8 mouse cellular contexts compared by ENCODE assay signal in the genomic region with DNA sequence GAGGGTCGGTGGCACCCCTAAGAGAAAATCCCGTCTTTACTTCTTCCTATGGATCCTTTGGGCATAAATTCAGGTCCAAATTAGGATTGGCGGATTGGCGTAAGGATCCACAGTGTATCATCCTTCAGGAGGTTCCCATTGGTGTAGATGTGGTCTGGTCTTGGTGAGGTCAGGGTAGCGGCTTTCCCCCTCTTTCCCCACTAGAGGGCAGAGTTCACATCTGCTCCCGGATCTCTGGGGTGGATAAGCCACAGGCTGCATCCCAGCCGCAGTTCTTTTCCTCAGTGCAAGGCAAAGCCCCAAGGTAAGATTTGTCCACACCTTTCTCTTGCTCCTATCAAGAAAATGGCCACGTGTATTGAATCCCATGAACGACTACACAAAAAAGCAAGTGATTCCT. TPM values are rescaled to one million over a fixed set of nuclear protein-coding genes. Genes with fewer than 3 reads are reported as not detected.
DNase-seq lines count a peak whose midpoint lies in the region; ATAC-seq and TF ChIP-seq lines count a peak whose summit lies in the region.

No protein-coding gene starts in this region.

- ATAC-seq in intestine, embryonic 15.5 days: peak; percentile 75
- peak; percentile 68; the same call in 1 of the 2 replicates for ATAC-seq in midbrain, embryonic 13.5 days

- no peak overlapping the region for H3K4me2 ChIP-seq in intestine, embryonic 15.5 days (replicated peaks)
- no peak overlapping the region for H3K4me2 ChIP-seq in midbrain, embryonic 13.5 days (replicated peaks)

- no peaks in the 10 kb centered on the region for H3K27me3 ChIP-seq in C2C12 (ENCODE audit: control insufficient read depth, insufficient read depth, insufficient read length)
- no peaks in the 10 kb centered on the region for H3K27me3 ChIP-seq in intestine, embryonic 15.5 days (replicated peaks)
- 0 out of 2 replicates have a peak, but pooled peaks cover 3% of the 10 kb centered on the region for H3K27me3 ChIP-seq in midbrain, embryonic 13.5 days
- no peaks in the 10 kb centered on the region for H3K27me3 ChIP-seq in testis, adult 2 months (ENCODE audit: control insufficient read depth, insufficient read depth, low read length)

- H3K9me3 ChIP-seq in intestine, embryonic 15.5 days: no peaks in the 10 kb centered on the region
- no peaks in the 10 kb centered on the region; the same call in 1 of the 2 replicates for H3K9me3 ChIP-seq in midbrain, embryonic 13.5 days

- H3K79me2 ChIP-seq in C2C12 (ENCODE audit: control insufficient read depth, insufficient read depth): no peaks in the 10 kb centered on the region

- no peak overlapping the region for H3K4me3 ChIP-seq in C2C12 (ENCODE audit: insufficient read depth, poor library complexity, severe bottlenecking)
- no peak overlapping the region for H3K4me3 ChIP-seq in intestine, embryonic 15.5 days (replicated peaks)
- H3K4me3 ChIP-seq in midbrain, embryonic 13.5 days (replicated peaks): no peak overlapping the region
- H3K4me3 ChIP-seq in testis, adult 2 months (ENCODE audit: control insufficient read depth, low read depth, low read length): peak overlapping the region; percentile 53

- TF ChIP-seq POLR2A in testis, adult 2 months (IDR thresholded peaks at IDR 0.05; ENCODE audit: control insufficient read depth, low read depth, low read length): no peak

- H3K27ac ChIP-seq in intestine, embryonic 15.5 days: no peak overlapping the region
- H3K27ac ChIP-seq in midbrain, embryonic 13.5 days: no peak overlapping the region
- H3K27ac ChIP-seq in testis, adult 2 months (ENCODE audit: control insufficient read depth, insufficient read depth, low read depth, low read length): no peak overlapping the region

- H3ac ChIP-seq in C2C12 (ENCODE audit: control insufficient read depth, insufficient read length, low read depth): no peak overlapping the region

- 0 out of 2 replicates have a peak, but pooled peaks cover 3% of the 10 kb centered on the region for H3K4me1 ChIP-seq in intestine, embryonic 15.5 days (replicated peaks)
- 0 out of 2 replicates have a peak, but pooled peaks cover 4% of the 10 kb centered on the region for H3K4me1 ChIP-seq in midbrain, embryonic 13.5 days (replicated peaks)
- peaks cover 12% of the 10 kb centered on the region for H3K4me1 ChIP-seq in testis, adult 2 months (ENCODE audit: control insufficient read depth, insufficient read depth, low read length)

- H3K79me3 ChIP-seq in C2C12 (ENCODE audit: low read depth): no peaks in the 10 kb centered on the region

- peak; percentile 72 for TF ChIP-seq CTCF in C2C12 (IDR thresholded peaks at IDR 0.05; ENCODE audit: control insufficient read depth, insufficient read depth, insufficient read length)
- peak; percentile 82; the same call in 1 of the 2 replicates for TF ChIP-seq CTCF in testis, adult 2 months (IDR thresholded peaks at IDR 0.05; ENCODE audit: control insufficient read depth, insufficient read depth, insufficient replicate concordance, low read depth, low read length)

- H3K36me3 ChIP-seq in C2C12 (ENCODE audit: control insufficient read depth, insufficient read depth): no peaks in the 10 kb centered on the region
- no peaks in the 10 kb centered on the region for H3K36me3 ChIP-seq in intestine, embryonic 15.5 days
- no peaks in the 10 kb centered on the region for H3K36me3 ChIP-seq in midbrain, embryonic 13.5 days
- no peaks in the 10 kb centered on the region for H3K36me3 ChIP-seq in testis, adult 2 months (ENCODE audit: control insufficient read depth, insufficient read depth, low read length)

- H3K9ac ChIP-seq in intestine, embryonic 15.5 days: no peak overlapping the region
- no peak overlapping the region for H3K9ac ChIP-seq in midbrain, embryonic 13.5 days (replicated peaks)

- 36% methylated on average over 9 of the region's 9 CpGs for WGBS in intestine, embryonic 15.5 days
- WGBS in midbrain, embryonic 13.5 days: 26% methylated on average over 9 of the region's 9 CpGs

- DNase-seq in R1 (ENCODE audit: low read depth, low spot score): peak; percentile 84
- DNase-seq in cerebellum, postnatal 10 days: peak; percentile 67 to 75
- DNase-seq in gastrocnemius, adult 18-20 months (ENCODE audit: low spot score): peak; percentile 73
- peak; percentile 43 for DNase-seq in left cerebral cortex, postnatal 4 days

- intact Hi-C loops in left cerebral cortex, postnatal 4 days (cut with DNase I): no loop called here

TF ChIP-seq in C2C12, 6 proteins besides CTCF, POLR2A, EP300 and RAD21:
- TF ChIP-seq FOSL1 (IDR thresholded peaks at IDR 0.05; ENCODE audit: insufficient read depth, low read length, poor library complexity, severe bottlenecking) (no peak), MYOD1 (IDR thresholded peaks at IDR 0.05; ENCODE audit: control insufficient read depth, insufficient read length, low read depth) (no peak), CEBPB (IDR thresholded peaks at IDR 0.05; ENCODE audit: low read depth) (no peak), MYOG (IDR thresholded peaks at IDR 0.05; ENCODE audit: control insufficient read depth, extremely low read depth, insufficient read length) (no peak), USF1 (IDR thresholded peaks at IDR 0.05; ENCODE audit: low read depth) (no peak), MAX (IDR thresholded peaks at IDR 0.05) (no peak)
TF ChIP-seq in C2C12: peak in this region for 0.

RNA-seq across cellular contexts. Expression of gene Enpp6, which starts 51.8 kb away (rescaled TPM):
- polyA plus RNA-seq in C2C12 (2012; fragmentation: generic; extraction: Trizol): not detected
- total RNA-seq in gastrocnemius, adult 18-20 months (2021): under 1 TPM; 0.41 to 0.62 TPM
- 0.16 and 0.62 TPM in 2 replicates for polyA plus RNA-seq in intestine, embryonic 15.5 days (2015; fragmentation: Nextera tagmentation; extraction: Ambion mirVana)
- total RNA-seq in left cerebral cortex, postnatal 4 days (2021): 1 to 10 TPM; 1.8 to 2.5 TPM
- 0.16 and 0.35 TPM in 2 replicates for polyA plus RNA-seq in midbrain, embryonic 13.5 days (2015; fragmentation: Nextera tagmentation; extraction: Ambion mirVana)
- 29.0 and 31.1 TPM in 2 replicates for polyA plus RNA-seq in testis, adult 2 months (2012; rRNA removed)

Comparison
In these comparisons a context has a peak if more than half of its experiments do, and no peak if none do; other contexts are left out.
1. RNA of gene Enpp6, which starts 51.8 kb away (polyA plus RNA-seq): 29.0 to 31.1 TPM in testis, adult 2 months; 0.16 to 0.62 TPM in intestine, embryonic 15.5 days, 0.16 to 0.35 TPM in midbrain, embryonic 13.5 days and not detected in C2C12 (single experiment); every median in the first group is over 10 times any median in the second.
2. Peak in every context shown above with its lines, with median percentiles within 50 percentile points of each other: DNase-seq.